Mouse (Mus musculus) stomach, postnatal 0 days (tissue): ENCODE measurements around the gene Ccdc148. TPM values are rescaled to one million over a fixed set of nuclear protein-coding genes. Genes with fewer than 3 reads are reported as not detected.

Experiments used
- ATAC-seq: fragments of 200-750 bp; cut with Nextera tagmentation; 2 replicates; pipeline ENCODE4 v1.8.0; 2017; ENCODE audit not compliant: low FRiP score, low TSS enrichment
- DNase-seq: peaks from one replicate; pipeline ENCODE4 v3.0.0-alpha.2; 2016; ENCODE audit warnings: low spot score
- H3K27ac ChIP-seq: fragments of 300-500 bp; sonication (generic); replicated peaks from 2 replicates; pipeline ENCODE4 v1.5.1; 2014; ENCODE audit warnings: mild to moderate bottlenecking, control low read depth
- H3K27me3 ChIP-seq: fragments of 300-500 bp; sonication (generic); 2 replicates; pipeline ENCODE4 v1.6.1; 2014; ENCODE audit warnings: low read length; ENCODE audit not compliant: control insufficient read depth, insufficient read depth
- H3K36me3 ChIP-seq: fragments of 300-500 bp; sonication (generic); 2 replicates; pipeline ENCODE4 v1.6.1; 2014; ENCODE audit warnings: low read length, mixed read lengths; ENCODE audit not compliant: control insufficient read depth, insufficient read depth
- H3K4me1 ChIP-seq: fragments of 300-500 bp; sonication (generic); replicated peaks from 2 replicates; pipeline ENCODE4 v1.6.1; 2014; ENCODE audit warnings: antibody characterized with exemption; ENCODE audit not compliant: control insufficient read depth, insufficient read depth
- H3K4me2 ChIP-seq: fragments of 300-500 bp; sonication (generic); replicated peaks from 2 replicates; pipeline ENCODE4 v1.6.1; 2014; ENCODE audit warnings: low read depth, mild to moderate bottlenecking, control low read depth, moderate library complexity
- H3K4me3 ChIP-seq: fragments of 300-500 bp; sonication (generic); 2 replicates; pipeline ENCODE4 v1.5.1; 2014; ENCODE audit warnings: low read depth, low read length, control low read depth
- H3K9ac ChIP-seq: fragments of 300-500 bp; sonication (generic); 2 replicates; pipeline ENCODE4 v1.6.1; 2014; ENCODE audit warnings: mild to moderate bottlenecking, low read length, control low read depth, mixed read lengths
- H3K9me3 ChIP-seq: fragments of 300-500 bp; sonication (generic); 2 replicates; pipeline ENCODE4 v1.6.1; 2016; ENCODE audit warnings: low read length; ENCODE audit not compliant: control insufficient read depth
- CTCF ChIP-seq: IDR thresholded peaks from 2 replicates; pipeline ENCODE4 v1.5.1; 2016; ENCODE audit warnings: antibody characterized with exemption, low read depth, mild to moderate bottlenecking, moderate library complexity
- EP300 ChIP-seq: optimal IDR thresholded peaks from 2 replicates; pipeline ENCODE3; 2016; ENCODE audit warnings: antibody characterized with exemption
- WGBS: fragments of 180-500 bp; shearing (Covaris S2); extraction: QIAGEN DNeasy Blood & Tissue Kit; methylation state at CpG from one replicate; pipeline ENCODE4 v1.1.7; 2014; 5-methylcytosine and 5-hydroxymethylcytosine counted together
- polyA plus RNA-seq: library from polyadenylated mRNA; unstranded; fragments of >200 nt; fragmentation: Nextera tagmentation; extraction: Ambion mirVana; gene quantifications from 2 replicates; pipeline ENCODE4 v1.2.1, GENCODE M21; 2015

Ccdc148 gene
- polyA plus RNA-seq, 1 experiment from 2014 or later: 0.47 TPM

DNA sequence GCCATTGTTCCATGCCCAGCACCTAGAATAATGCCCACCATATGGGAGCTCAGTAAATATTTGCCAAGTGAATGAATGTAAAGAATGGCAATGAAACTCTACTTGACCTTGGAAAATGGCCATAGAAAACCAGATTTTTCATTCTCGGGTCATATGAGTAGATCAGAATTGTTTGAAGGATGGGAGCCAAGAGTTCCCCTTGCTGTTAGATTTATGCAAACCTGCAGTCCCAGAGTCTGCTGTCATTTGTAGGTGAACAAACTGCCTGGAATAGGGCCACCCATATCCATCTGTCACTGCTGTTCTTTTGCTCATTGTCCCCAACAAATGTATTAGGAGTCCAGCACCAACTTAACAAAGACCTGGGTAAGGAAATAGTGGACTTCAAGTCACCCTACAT is 377.0 kb downstream of the Ccdc148 start:
- Histone ChIP-seq H3K4me2 (no peak overlapping the region), H3K27me3 (no peaks in the 10 kb centered on the region), H3K27ac (no peak overlapping the region), H3K4me1 (no peaks in the 10 kb centered on the region), H3K9me3 (no peaks in the 10 kb centered on the region), H3K9ac (no peak overlapping the region), H3K4me3 (no peak overlapping the region), H3K36me3 (no peaks in the 10 kb centered on the region)
- ATAC-seq (no peak), DNase-seq (no peak)
- WGBS: 16% methylated on average over 1 of the region's 1 CpGs
- no peak for TF ChIP-seq CTCF
- TF ChIP-seq EP300: no peak

DNA sequence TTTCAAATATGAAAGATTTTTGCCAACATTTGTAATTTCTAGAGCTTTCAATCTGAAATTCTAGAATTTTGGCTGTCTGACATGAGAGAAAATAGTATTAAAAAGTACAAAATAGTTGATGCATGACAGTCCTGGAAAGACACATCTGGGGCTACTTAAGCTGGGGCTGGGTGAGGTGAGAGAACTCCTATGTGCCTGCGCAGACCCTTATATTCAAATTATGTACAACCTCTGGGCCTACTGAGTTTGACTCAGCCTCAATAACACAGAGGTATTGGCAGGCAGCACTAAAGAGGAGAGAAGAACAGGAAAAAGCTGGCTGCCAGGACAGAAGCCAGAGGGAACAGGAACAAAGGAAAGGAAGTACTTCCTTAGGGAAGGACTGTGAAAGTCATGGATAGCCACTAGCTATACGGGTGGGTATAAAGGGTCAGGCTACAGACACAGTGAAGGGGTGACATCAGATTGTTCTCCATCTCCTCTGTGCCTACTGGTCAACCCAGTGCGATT is 381.4 kb downstream of the Ccdc148 start:
- H3K27me3 ChIP-seq: no peaks in the 10 kb centered on the region

DNA sequence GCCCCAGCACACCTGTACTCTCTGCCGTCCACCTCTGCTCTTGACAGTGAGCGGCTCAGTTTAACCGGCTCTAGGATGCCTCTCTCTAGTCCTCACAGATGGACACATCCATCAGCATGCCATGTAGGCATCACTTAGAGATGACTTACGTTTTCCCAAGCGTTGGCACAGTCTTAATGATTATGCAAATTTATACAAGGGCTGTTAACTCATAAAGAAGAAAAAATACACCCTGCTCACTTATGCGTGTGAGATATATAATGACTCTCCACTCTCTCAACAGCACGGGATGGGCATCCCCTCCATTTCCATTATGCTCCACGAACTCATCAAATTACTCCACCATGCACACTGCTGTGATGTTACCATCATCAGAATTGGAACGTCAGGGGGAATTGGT is 386.6 kb downstream of the Ccdc148 start:
- H3K4me3 ChIP-seq: no peak overlapping the region
- ATAC-seq (no peak), DNase-seq (no peak)
- no peaks in the 10 kb centered on the region for H3K27me3 ChIP-seq
- TF ChIP-seq CTCF (no peak), EP300 (no peak)
- WGBS: 88% methylated on average over 9 of the region's 9 CpGs
- H3K4me1 ChIP-seq: no peaks in the 10 kb centered on the region
- H3K9me3 ChIP-seq: no peaks in the 10 kb centered on the region
- H3K4me2 ChIP-seq: no peak overlapping the region
- H3K36me3 ChIP-seq: no peaks in the 10 kb centered on the region
- no peak overlapping the region for H3K9ac ChIP-seq
- no peak overlapping the region for H3K27ac ChIP-seq

More for the DNA sequence above, 381.4 kb downstream of the Ccdc148 start:
- no peaks in the 10 kb centered on the region for H3K9me3 ChIP-seq
- no peak overlapping the region for H3K4me3 ChIP-seq
- no peak overlapping the region for H3K9ac ChIP-seq
- DNase-seq (no peak), ATAC-seq (no peak)
- 81% methylated on average over 3 of the region's 3 CpGs for WGBS
- H3K36me3 ChIP-seq: no peaks in the 10 kb centered on the region
- H3K4me2 ChIP-seq: no peak overlapping the region
- TF ChIP-seq EP300: no peak
- TF ChIP-seq CTCF: no peak
- no peak overlapping the region for H3K27ac ChIP-seq
- H3K4me1 ChIP-seq: no peaks in the 10 kb centered on the region

Other genes with a start within 250 kb of the Ccdc148 start
- gene Pkp4, start 167 bp upstream of the Ccdc148 start, polyA plus RNA-seq: 16.8 and 16.9 TPM in 2 replicates